Mouse (Mus musculus): Measurements from ENCODE around the gene Sec22b.

Sec22b gene

GRCm38 (mm10) chr3:97940511-97941204, 39.7 kb downstream of the Sec22b start:
- no peak for DNase-seq (ENCODE audit: low spot score)

- no peak for DNase-seq (ENCODE audit: low spot score)
These were observed 40.7 kb downstream of the Sec22b start for GRCm38 (mm10) chr3:97941440-97942259.

GRCm38 (mm10) chr3:97942260-97942950, 41.4 kb downstream of the Sec22b start:
- DNase-seq (ENCODE audit: low spot score), result no peak

- DNase-seq (ENCODE audit: low spot score), result no peak
These were observed 43.5 kb downstream of the Sec22b start for GRCm38 (mm10) chr3:97944462-97944861.

GRCm38 (mm10) chr3:97946439-97946838, 45.4 kb downstream of the Sec22b start:
- no peak for DNase-seq (ENCODE audit: low spot score)

- DNase-seq (ENCODE audit: low spot score), result no peak
These were observed 47.5 kb downstream of the Sec22b start for GRCm38 (mm10) chr3:97948518-97948917.

GRCm38 (mm10) chr3:97949946-97950345, 49.0 kb downstream of the Sec22b start:
- no peak for DNase-seq (ENCODE audit: low spot score)

- DNase-seq (ENCODE audit: low spot score), result no peak
These were observed 50.1 kb downstream of the Sec22b start for GRCm38 (mm10) chr3:97951134-97951533.

GRCm38 (mm10) chr3:97953196-97953595, 52.2 kb downstream of the Sec22b start:
- DNase-seq (ENCODE audit: low spot score), result no peak

GRCm38 (mm10) chr3:97956322-97956721, 55.3 kb downstream of the Sec22b start:
- no peak for DNase-seq (ENCODE audit: low spot score)

GRCm38 (mm10) chr3:97956926-97957325, 55.9 kb downstream of the Sec22b start:
- no peak for DNase-seq (ENCODE audit: low spot score)

GRCm38 (mm10) chr3:97960783-97961594, 60.0 kb downstream of the Sec22b start:
- DNase-seq (ENCODE audit: low spot score), result no peak

- no peak for DNase-seq (ENCODE audit: low spot score)
These were observed 61.0 kb downstream of the Sec22b start for GRCm38 (mm10) chr3:97961962-97962361.

- no peak for DNase-seq (ENCODE audit: low spot score)
These were observed 63.9 kb downstream of the Sec22b start for GRCm38 (mm10) chr3:97964878-97965353.

GRCm38 (mm10) chr3:97967627-97968026, 66.6 kb downstream of the Sec22b start:
- no peak for DNase-seq (ENCODE audit: low spot score)

GRCm38 (mm10) chr3:97968191-97968590, 67.2 kb downstream of the Sec22b start:
- DNase-seq (ENCODE audit: low spot score), result no peak

GRCm38 (mm10) chr3:97969019-97969418, 68.0 kb downstream of the Sec22b start:
- DNase-seq (ENCODE audit: low spot score), result no peak

- DNase-seq (ENCODE audit: low spot score), result no peak
These were observed 70.1 kb downstream of the Sec22b start for GRCm38 (mm10) chr3:97971117-97971516.

GRCm38 (mm10) chr3:97972200-97972599, 71.2 kb downstream of the Sec22b start:
- no peak for DNase-seq (ENCODE audit: low spot score)

- no peak for DNase-seq (ENCODE audit: low spot score)
These were observed 71.7 kb downstream of the Sec22b start for GRCm38 (mm10) chr3:97972707-97973106.

Data from layer of hippocampus, adult 9-10 months (tissue).